Mouse (Mus musculus): ENCODE measurements around the gene 4931422A03Rik.

DNA sequence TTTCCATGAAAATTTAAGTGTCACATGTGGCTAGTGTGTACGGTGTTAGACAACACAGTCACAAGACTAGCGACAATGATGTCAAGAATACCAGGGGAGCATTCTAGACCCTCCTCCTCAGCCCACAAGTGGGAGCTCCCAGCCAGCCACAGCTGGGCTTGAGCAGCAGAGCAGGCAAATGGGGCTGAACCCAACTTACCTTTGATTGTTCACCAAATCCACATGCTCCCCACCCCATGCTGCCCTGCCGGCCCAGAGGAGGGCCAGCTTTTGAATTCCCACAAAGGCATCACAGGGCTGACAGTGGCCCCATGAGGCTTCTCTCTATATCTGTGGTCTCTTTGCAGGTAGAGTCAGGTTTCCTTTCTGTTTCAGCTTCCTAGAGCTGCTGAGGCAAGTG, 87.1 kb downstream of the 4931422A03Rik start:
- TF ChIP-seq POLR2A (IDR thresholded peaks at IDR 0.05; ENCODE audit: insufficient read depth, low read length), result no peak
- no peak for TF ChIP-seq CTCF (IDR thresholded peaks at IDR 0.05; ENCODE audit: low read depth, low read length)
- no peak for TF ChIP-seq EP300 (IDR thresholded peaks at IDR 0.05; ENCODE audit: insufficient read depth, low read depth, low read length)
